Mouse (Mus musculus) CH12.LX (cell line): ENCODE data around the gene Smarcd1. TPM values are rescaled to one million over a fixed set of nuclear protein-coding genes. Genes with fewer than 3 reads are reported as not detected.

Experiments used
- DNase-seq: peaks from one replicate; pipeline ENCODE4 v3.0.0-alpha.2; 2013; ENCODE audit errors: extremely low read depth
- H3K27ac ChIP-seq: 2 replicates; pipeline ENCODE4 v1.5.1; 2012; ENCODE audit warnings: low read depth, mild to moderate bottlenecking, control low read depth, moderate library complexity; ENCODE audit not compliant: insufficient read depth
- H3K27me3 ChIP-seq: replicated peaks from 2 replicates; pipeline ENCODE3; 2012; ENCODE audit warnings: inconsistent platforms
- H3K36me3 ChIP-seq, 2 experiments: replicated peaks in 1 of 2; 2 replicates each; pipeline versions ENCODE3 to v1.6.1; 2012; ENCODE audit warnings: inconsistent platforms in 1 of 2, low read length in 1 of 2, mild to moderate bottlenecking in 1 of 2, mixed read lengths in 1 of 2, moderate library complexity in 1 of 2; ENCODE audit not compliant: control insufficient read depth in 1 of 2, insufficient read depth in 1 of 2
- H3K4me1 ChIP-seq, 2 experiments: 2 replicates each; pipeline ENCODE4 v1.6.1; 2012; ENCODE audit warnings: inconsistent platforms in 1 of 2, moderate library complexity in 1 of 2; ENCODE audit not compliant: insufficient read depth in 2 of 2, control insufficient read depth in 1 of 2
- H3K4me2 ChIP-seq: 2 replicates; pipeline ENCODE4 v1.6.1; 2012; ENCODE audit warnings: low read depth, mild to moderate bottlenecking, control low read depth; ENCODE audit not compliant: poor library complexity, insufficient read depth, severe bottlenecking
- H3K4me3 ChIP-seq, 3 experiments: fragments of 150-350 bp in 1 of 3; sonication (generic) in 1 of 3; replicated peaks in 1 of 3; 2 replicates each; pipeline versions ENCODE3 to v1.5.1; 2011 to 2012; ENCODE audit warnings: low read depth in 2 of 3, low read length in 2 of 3, mild to moderate bottlenecking in 2 of 3, moderate library complexity in 2 of 3, control low read depth in 1 of 3, improper control_type of control experiment in 1 of 3, inconsistent platforms in 1 of 3, mixed read lengths in 1 of 3; ENCODE audit not compliant: poor library complexity in 1 of 3
- H3K79me2 ChIP-seq: replicated peaks from 2 replicates; pipeline ENCODE4 v1.6.1; 2012; ENCODE audit warnings: mild to moderate bottlenecking, moderate library complexity; ENCODE audit not compliant: control insufficient read depth, poor library complexity, insufficient read depth, severe bottlenecking; ENCODE audit errors: extremely low read depth
- H3K9ac ChIP-seq: 2 replicates; pipeline ENCODE4 v1.6.1; 2012; ENCODE audit warnings: low read depth, mild to moderate bottlenecking, control low read depth, moderate library complexity; ENCODE audit not compliant: insufficient read depth
- H3K9me3 ChIP-seq: replicated peaks from 2 replicates; pipeline ENCODE3; 2012; ENCODE audit warnings: low read length, inconsistent platforms, mixed read lengths
- BHLHE40 ChIP-seq: IDR thresholded peaks from 2 replicates; pipeline ENCODE4 v1.6.1; 2011; ENCODE audit warnings: mild to moderate bottlenecking, low read depth, low read length, improper control_type of control experiment
- CHD1 ChIP-seq: IDR thresholded peaks from 2 replicates; pipeline ENCODE4 v1.6.1; 2012; ENCODE audit warnings: low read depth, low read length, improper control_type of control experiment, inconsistent platforms
- EP300 ChIP-seq: IDR thresholded peaks from 2 replicates; pipeline ENCODE4 v1.6.1; 2011; ENCODE audit warnings: low read length, improper control_type of control experiment
- ETS1 ChIP-seq: conservative IDR thresholded peaks from 2 replicates; pipeline ENCODE4 v1.6.1; 2012; ENCODE audit warnings: low read depth, mild to moderate bottlenecking, inconsistent platforms, low read length, improper control_type of control experiment, moderate library complexity
- JUND ChIP-seq: conservative IDR thresholded peaks from 2 replicates; pipeline ENCODE4 v1.6.1; 2011; ENCODE audit warnings: low read depth, low read length, improper control_type of control experiment
- POLR2AphosphoS2 ChIP-seq: IDR thresholded peaks from 2 replicates; pipeline ENCODE4 v1.6.1; 2011; ENCODE audit warnings: low read depth, low read length, improper control_type of control experiment
- RAD21 ChIP-seq: IDR thresholded peaks from 2 replicates; pipeline ENCODE4 v1.6.1; 2011; ENCODE audit warnings: low read depth, mild to moderate bottlenecking, low read length, improper control_type of control experiment, moderate library complexity
- SIN3A ChIP-seq: IDR thresholded peaks from 2 replicates; pipeline ENCODE4 v1.6.1; 2012; ENCODE audit warnings: low read length, improper control_type of control experiment, inconsistent platforms
- TBP ChIP-seq: conservative IDR thresholded peaks from 2 replicates; pipeline ENCODE4 v1.6.1; 2011; ENCODE audit warnings: low read depth, low read length, improper control_type of control experiment
- TCF12 ChIP-seq: IDR thresholded peaks from 2 replicates; pipeline ENCODE4 v1.6.1; 2014; ENCODE audit warnings: low read depth, mild to moderate bottlenecking, inconsistent platforms, low read length, improper control_type of control experiment
- UBTF ChIP-seq: IDR thresholded peaks from 2 replicates; pipeline ENCODE4 v1.6.1; 2012; ENCODE audit warnings: low read depth, mild to moderate bottlenecking, inconsistent platforms, low read length, improper control_type of control experiment, moderate library complexity
- USF2 ChIP-seq: conservative IDR thresholded peaks from 2 replicates; pipeline ENCODE4 v1.6.1; 2011; ENCODE audit warnings: low read depth, low read length, improper control_type of control experiment
- ZC3H11A ChIP-seq: IDR thresholded peaks from 2 replicates; pipeline ENCODE4 v1.6.1; 2012; ENCODE audit warnings: low read depth, mild to moderate bottlenecking, inconsistent platforms, low read length, improper control_type of control experiment
- dilution Hi-C: fragments of 300-500 bp; cut with MboI; formaldehyde crosslinking; loops from 2 replicates; pipeline ENCODE4 v1.14.3; 2020; ENCODE audit warnings: low sequenced_read_pairs; ENCODE audit not compliant: extremely low pct_unique_long_range_greater_than_20kb, extremely low pct_ligation_motif_present
- in situ Hi-C: fragments of 300-500 bp; cut with MboI; formaldehyde crosslinking; loops from 3 replicates; pipeline ENCODE4 v1.14.3; 2019; ENCODE audit warnings: low sequenced_read_pairs, low pct_ligation_motif_present, low pct_unique_long_range_greater_than_20kb, mixed read lengths
- polyA plus RNA-seq: library from polyadenylated mRNA; unstranded; fragments of >175 nt; gene quantifications from 2 replicates; pipeline ENCODE4 v1.2.1, GENCODE M21; 2012; ENCODE audit warnings: low read depth; ENCODE audit not compliant: insufficient read length
- total RNA-seq, 2 experiments: library from RNA; depleted of rRNA; stranded (reverse); fragments of 300-350 nt in 1 of 2; fragments of >200 nt in 1 of 2; gene quantifications; 2 replicates each; pipeline ENCODE4 v1.2.3; 2012 to 2014

Smarcd1 gene
- total and polyA plus RNA-seq, 3 experiments = 12.5 to 69.9 (median 17.9) TPM

DNA sequence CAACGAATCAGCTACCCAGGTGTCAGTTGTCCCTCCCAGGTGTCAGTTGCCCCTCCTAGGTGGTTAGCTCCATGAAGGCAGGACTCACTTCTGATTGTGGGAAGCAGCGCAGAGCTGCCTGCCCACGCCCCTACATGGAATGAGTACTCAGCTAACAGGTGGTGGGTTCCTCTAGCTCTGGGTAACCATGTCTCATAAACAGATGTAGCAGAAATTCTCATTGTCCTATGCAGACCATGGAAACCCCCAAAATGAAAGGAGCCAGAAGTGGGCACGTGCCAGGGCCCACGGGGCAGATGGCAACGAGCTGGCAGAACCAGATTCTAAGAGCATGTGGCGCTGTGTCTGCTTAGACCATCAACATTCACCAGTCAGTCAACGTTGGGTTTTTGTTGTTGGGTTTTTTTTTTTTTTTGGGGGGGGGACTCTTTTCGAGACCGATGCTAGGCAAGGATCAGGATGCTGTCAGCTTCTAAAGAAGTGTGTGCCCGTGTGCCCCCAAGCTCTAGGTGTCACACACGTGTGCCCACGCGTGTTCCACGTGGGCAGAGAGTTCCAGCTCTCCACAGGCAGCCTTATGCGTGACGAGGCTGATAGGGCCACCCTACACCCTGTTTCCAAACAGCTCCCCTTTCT, 37.8 kb upstream of the Smarcd1 start:
- peak overlapping the region; percentile 77 for H3K4me2 ChIP-seq
- peaks cover 49% of the 10 kb centered on the region for H3K27me3 ChIP-seq
- TF ChIP-seq POLR2AphosphoS2 (no peak), BHLHE40 (peak; percentile 85)
- TF ChIP-seq, all 38 proteins: peak for 1
- dilution Hi-C loops = no loop called here
- in situ Hi-C loops = no loop called here
- no peaks in the 10 kb centered on the region for H3K36me3 ChIP-seq
- no peak overlapping the region for H3K27ac ChIP-seq
- H3K9me3 ChIP-seq = peaks cover 4% of the 10 kb centered on the region
- H3K9ac ChIP-seq = no peak overlapping the region
- DNase-seq = no peak
- H3K4me1 ChIP-seq = peaks cover 0 to 4% of the 10 kb centered on the region in 2 experiments; a peak in 2 of 4 replicates
- peak overlapping the region in 1 of 3 experiments; percentile 30 for H3K4me3 ChIP-seq
- no peaks in the 10 kb centered on the region for H3K79me2 ChIP-seq

DNA sequence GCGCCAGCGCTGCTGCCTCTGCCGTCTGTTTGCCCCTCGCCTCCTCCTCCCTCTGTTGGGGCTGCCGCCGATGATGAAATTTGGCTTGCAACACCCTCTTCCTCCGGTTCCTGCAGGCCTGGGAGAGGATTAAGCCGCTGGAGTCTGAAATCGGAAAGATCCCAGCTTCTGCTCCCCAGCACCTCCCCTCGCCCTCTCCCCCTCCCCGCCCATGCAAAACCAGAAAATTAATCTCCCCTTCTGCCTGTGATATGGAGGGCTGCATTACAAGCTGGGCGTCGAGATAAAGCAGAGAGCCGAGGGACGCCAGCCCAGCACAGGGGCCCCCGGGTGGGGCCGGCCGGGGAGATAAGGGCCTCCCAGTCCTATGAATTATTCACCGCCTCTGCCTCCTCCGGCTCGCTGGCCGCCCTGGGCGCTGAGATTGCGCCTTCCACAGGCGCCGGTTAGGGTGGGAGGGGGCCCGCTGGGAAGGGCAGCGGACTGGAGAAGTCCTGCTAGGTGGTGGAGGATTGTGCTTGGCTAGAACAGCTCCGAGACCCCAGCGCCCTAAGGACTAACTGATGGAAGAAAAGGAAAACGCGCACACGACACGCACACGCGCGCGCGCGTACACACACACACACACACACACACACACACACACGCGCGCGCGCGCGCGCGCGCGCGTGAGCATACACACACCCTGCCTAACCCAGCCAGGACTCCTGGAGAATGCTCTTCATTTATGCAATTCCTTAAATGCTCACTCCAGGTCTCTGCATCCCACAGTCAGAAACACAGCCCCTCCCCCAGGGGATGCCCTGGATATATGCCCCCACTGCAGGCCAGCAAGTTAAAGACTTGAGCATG, 37.1 kb upstream of the Smarcd1 start:
- Histone ChIP-seq H3K27me3 (peaks cover 55% of the 10 kb centered on the region), H3K79me2 (no peaks in the 10 kb centered on the region), H3K27ac (no peak overlapping the region), H3K9me3 (peaks cover 4% of the 10 kb centered on the region), H3K4me2 (peak overlapping the region; percentile 77), H3K4me3 (peak overlapping the region in 1 of 3 experiments; percentile 30)
- in situ Hi-C loops (loop anchor here (5.0 kb wide), 1 partner anchor 68 kb away; no protein-coding TSS in a partner anchor), dilution Hi-C loops (no loop called here)
- no peak for DNase-seq
- no peak for TF ChIP-seq USF2
- TF ChIP-seq ZC3H11A = no peak
- TF ChIP-seq ETS1 = no peak
- TF ChIP-seq TBP = no peak
- TF ChIP-seq BHLHE40 = no peak
- no peak for TF ChIP-seq RAD21
- no peak for TF ChIP-seq UBTF
- no peak for TF ChIP-seq POLR2AphosphoS2
- TF ChIP-seq, all 38 proteins: peak for 0
- Histone ChIP-seq H3K4me1 (peaks cover 0 to 4% of the 10 kb centered on the region in 2 experiments; a peak in 2 of 4 replicates), H3K36me3 (no peaks in the 10 kb centered on the region), H3K9ac (no peak overlapping the region)

DNA sequence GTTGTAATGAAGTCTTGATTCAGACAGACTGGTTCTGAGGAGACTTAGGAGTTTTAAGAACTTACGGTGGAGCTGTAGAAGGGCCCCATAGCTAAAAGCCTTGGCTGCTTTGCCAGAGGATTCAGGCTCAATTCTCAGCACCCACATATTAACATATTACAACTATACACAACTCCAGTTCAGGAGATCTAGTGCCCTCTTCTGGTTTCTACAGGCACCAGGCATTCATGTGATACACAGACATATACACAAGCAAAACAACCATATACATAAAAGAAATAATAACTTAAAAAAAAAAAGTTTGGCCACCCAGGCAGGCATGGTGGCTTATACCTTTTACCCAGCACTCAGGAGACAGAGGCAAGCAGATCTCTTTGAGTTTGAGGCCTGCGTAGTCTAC, 34.4 kb upstream of the Smarcd1 start:
- H3K4me3 ChIP-seq = no peak overlapping the region
- TF ChIP-seq SIN3A (no peak), JUND (no peak), UBTF (no peak), CHD1 (no peak), TBP (no peak), POLR2AphosphoS2 (no peak), EP300 (no peak), TCF12 (no peak)
- no peak overlapping the region for H3K9ac ChIP-seq
- H3K27me3 ChIP-seq = peaks cover 60% of the 10 kb centered on the region
- in situ Hi-C loops = loop anchor here (5.0 kb wide), 1 partner anchor 70 kb away; no protein-coding TSS in a partner anchor
- peaks cover 0 to 14% of the 10 kb centered on the region in 2 experiments; a peak in 2 of 4 replicates for H3K4me1 ChIP-seq
- dilution Hi-C loops = no loop called here
- H3K79me2 ChIP-seq = no peaks in the 10 kb centered on the region
- no peaks in the 10 kb centered on the region for H3K36me3 ChIP-seq
- H3K9me3 ChIP-seq = peaks cover 4% of the 10 kb centered on the region
- H3K27ac ChIP-seq = no peak overlapping the region
- no peak for DNase-seq
- H3K4me2 ChIP-seq = no peak overlapping the region
